Mouse (Mus musculus) forebrain, embryonic 13.5 days (tissue): ENCODE results near the gene S100a7a. TPM values are rescaled to one million over a fixed set of nuclear protein-coding genes. Genes with fewer than 3 reads are reported as not detected.

Experiments
- ATAC-seq: fragments of 200-750 bp; cut with Nextera tagmentation; 2 replicates; pipeline ENCODE4 v1.8.0; 2017
- H3K27ac ChIP-seq: fragments of 300-500 bp; sonication (generic); 2 replicates; pipeline ENCODE4 v1.5.1; 2015; ENCODE audit warnings: inconsistent platforms, mild to moderate bottlenecking, moderate library complexity
- H3K27me3 ChIP-seq: fragments of 300-500 bp; sonication (generic); 2 replicates; pipeline ENCODE4 v1.6.1; 2015; ENCODE audit warnings: mild to moderate bottlenecking, inconsistent platforms
- H3K36me3 ChIP-seq: fragments of 300-500 bp; sonication (generic); 2 replicates; pipeline ENCODE4 v1.6.1; 2015; ENCODE audit warnings: mild to moderate bottlenecking, inconsistent platforms; ENCODE audit not compliant: poor library complexity, severe bottlenecking
- H3K4me1 ChIP-seq: fragments of 300-500 bp; sonication (generic); 2 replicates; pipeline ENCODE4 v1.6.1; 2015; ENCODE audit warnings: inconsistent platforms
- H3K4me2 ChIP-seq: fragments of 300-500 bp; sonication (generic); 2 replicates; pipeline ENCODE4 v1.6.1; 2015; ENCODE audit warnings: inconsistent platforms, mild to moderate bottlenecking, moderate library complexity
- H3K4me3 ChIP-seq: fragments of 300-500 bp; sonication (generic); 2 replicates; pipeline ENCODE4 v1.5.1; 2015; ENCODE audit warnings: mild to moderate bottlenecking, inconsistent platforms
- H3K9ac ChIP-seq: fragments of 300-500 bp; sonication (generic); 2 replicates; pipeline ENCODE4 v1.6.1; 2015; ENCODE audit warnings: mild to moderate bottlenecking, inconsistent platforms
- H3K9me3 ChIP-seq: fragments of 300-500 bp; sonication (generic); replicated peaks from 2 replicates; pipeline ENCODE4 v1.6.1; 2016; ENCODE audit warnings: inconsistent platforms
- WGBS: fragments of 180-500 bp; shearing (Covaris S2); methylation state at CpG from one replicate; pipeline ENCODE4 v1.1.7; 2015; 5-methylcytosine and 5-hydroxymethylcytosine counted together
- polyA plus RNA-seq: library from polyadenylated mRNA; unstranded; fragments of >200 nt; fragmentation: Nextera tagmentation; extraction: Ambion mirVana; gene quantifications from 2 replicates; pipeline ENCODE4 v1.2.1, GENCODE M21; 2015

Gene S100a7a
- polyA plus RNA-seq = 0.26 TPM in 1 of 2 replicates, not detected in the other

- Histone ChIP-seq H3K36me3 (no peaks in the 10 kb centered on the region), H3K9me3 (no peaks in the 10 kb centered on the region), H3K27ac (no peak within 1 kb of the TSS), H3K9ac (no peak within 1 kb of the TSS), H3K4me2 (no peak within 1 kb of the TSS), H3K4me1 (no peaks in the 10 kb centered on the region), H3K27me3 (peaks cover 7% of the 10 kb centered on the region; the same call in 1 of the 2 replicates), H3K4me3 (no peak within 1 kb of the TSS)
- no peak for ATAC-seq
These were observed at the start of gene S100a7a for GRCm38 (mm10) chr3:90653717-90654116. Gene S100a7a, plus strand, starts transcription at chr3:90654017.

DNA sequence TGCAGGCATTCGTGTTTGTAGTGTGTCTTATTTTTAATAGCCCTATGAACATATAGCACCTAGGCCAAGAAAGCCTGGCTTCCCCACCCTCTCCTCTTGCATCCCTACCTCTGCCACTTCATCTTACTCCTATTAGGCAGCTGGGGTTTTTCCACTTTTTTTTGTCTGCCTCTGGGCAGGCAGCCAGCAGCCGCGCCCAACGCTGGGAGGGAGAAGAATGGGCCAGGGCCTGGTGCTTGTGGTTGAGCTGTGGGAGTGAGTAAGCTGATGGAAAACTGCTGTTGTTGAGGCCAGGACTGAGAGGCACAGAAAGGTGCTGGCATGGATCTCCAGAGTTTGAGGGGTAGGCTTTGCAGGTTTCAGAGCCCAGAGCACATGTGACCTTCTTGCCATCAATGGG is 49.4 kb upstream of the S100a7a start:
- no peaks in the 10 kb centered on the region for H3K9me3 ChIP-seq
- H3K36me3 ChIP-seq = no peaks in the 10 kb centered on the region
- H3K4me3 ChIP-seq = no peak overlapping the region
- H3K9ac ChIP-seq = no peak overlapping the region
- H3K4me2 ChIP-seq = no peak overlapping the region
- H3K4me1 ChIP-seq = peaks cover 12% of the 10 kb centered on the region
- 15% methylated on average over 4 of the region's 4 CpGs for WGBS
- peak overlapping the region; percentile 51 for H3K27ac ChIP-seq
- ATAC-seq = peak; percentile 80
- H3K27me3 ChIP-seq = no peaks in the 10 kb centered on the region; the same call in 1 of the 2 replicates

DNA sequence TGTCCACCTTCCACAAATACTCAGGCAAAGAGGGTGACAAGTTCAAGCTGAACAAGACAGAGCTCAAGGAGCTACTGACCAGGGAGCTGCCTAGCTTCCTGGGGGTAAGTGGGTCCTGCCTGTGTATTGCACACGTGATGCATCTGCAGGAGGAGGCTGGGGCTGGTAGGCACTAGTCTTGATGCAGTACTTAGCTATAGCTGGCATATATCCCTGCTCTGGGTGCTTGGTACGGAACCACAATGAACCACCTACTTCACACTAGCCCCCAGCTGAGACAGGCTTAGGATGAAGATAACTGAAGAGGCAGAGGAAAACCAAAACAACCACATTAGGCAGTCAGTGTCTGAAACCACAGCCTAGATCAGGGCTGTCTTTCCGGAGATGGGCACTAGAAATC is 48.8 kb upstream of the S100a7a start:
- Histone ChIP-seq H3K4me3 (no peak overlapping the region), H3K27ac (peak overlapping the region; percentile 49; the same call in 1 of the 2 replicates), H3K36me3 (no peaks in the 10 kb centered on the region), H3K9ac (no peak overlapping the region), H3K27me3 (no peaks in the 10 kb centered on the region; the same call in 1 of the 2 replicates), H3K4me2 (no peak overlapping the region), H3K4me1 (peaks cover 12% of the 10 kb centered on the region), H3K9me3 (no peaks in the 10 kb centered on the region)
- WGBS = 83% methylated on average over 3 of the region's 3 CpGs
- no peak for ATAC-seq

DNA sequence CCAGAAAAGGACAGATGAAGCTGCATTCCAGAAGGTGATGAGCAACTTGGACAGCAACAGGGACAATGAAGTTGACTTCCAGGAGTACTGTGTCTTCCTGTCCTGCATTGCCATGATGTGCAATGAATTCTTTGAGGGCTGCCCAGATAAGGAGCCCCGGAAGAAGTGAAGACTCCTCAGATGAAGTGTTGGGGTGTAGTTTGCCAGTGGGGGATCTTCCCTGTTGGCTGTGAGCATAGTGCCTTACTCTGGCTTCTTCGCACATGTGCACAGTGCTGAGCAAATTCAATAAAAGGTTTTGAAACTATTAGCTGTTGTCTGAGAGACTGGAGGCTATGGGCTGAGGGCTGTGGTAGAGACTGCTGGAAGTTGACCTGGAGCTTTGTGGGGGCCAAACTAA is 48.1 kb upstream of the S100a7a start:
- H3K4me3 ChIP-seq = no peak overlapping the region
- H3K9ac ChIP-seq = no peak overlapping the region
- H3K27ac ChIP-seq = no peak overlapping the region
- H3K27me3 ChIP-seq = no peaks in the 10 kb centered on the region; the same call in 1 of the 2 replicates
- H3K4me1 ChIP-seq = peaks cover 12% of the 10 kb centered on the region
- ATAC-seq = no peak
- no peaks in the 10 kb centered on the region for H3K9me3 ChIP-seq
- WGBS = 93% methylated on average over 2 of the region's 2 CpGs
- no peak overlapping the region for H3K4me2 ChIP-seq
- no peaks in the 10 kb centered on the region for H3K36me3 ChIP-seq

DNA sequence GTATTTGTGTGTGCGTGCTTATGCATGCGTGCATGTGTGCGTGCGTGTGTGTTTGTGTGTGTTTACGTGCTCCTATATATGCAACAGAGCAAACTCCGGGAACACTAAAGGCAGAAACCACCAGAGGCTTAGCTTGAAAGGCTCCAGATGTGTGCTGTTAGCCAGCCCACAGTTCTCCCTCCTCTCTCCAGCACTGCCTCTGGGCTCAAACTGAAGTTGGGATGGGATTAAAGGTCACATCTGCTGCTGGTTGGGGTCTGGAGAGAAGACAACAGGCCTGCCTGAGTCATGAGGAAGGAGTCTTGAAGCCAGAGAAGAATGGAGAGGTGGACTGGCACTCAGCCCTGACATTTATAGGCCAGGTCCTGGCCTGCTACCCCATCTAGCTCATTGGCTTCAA is 47.6 kb upstream of the S100a7a start:
- Histone ChIP-seq H3K27ac (no peak overlapping the region), H3K27me3 (no peaks in the 10 kb centered on the region; the same call in 1 of the 2 replicates), H3K4me1 (peaks cover 12% of the 10 kb centered on the region), H3K4me2 (no peak overlapping the region), H3K9ac (no peak overlapping the region), H3K36me3 (no peaks in the 10 kb centered on the region), H3K9me3 (no peaks in the 10 kb centered on the region), H3K4me3 (no peak overlapping the region)
- no peak for ATAC-seq
- WGBS = 92% methylated on average over 6 of the region's 6 CpGs

GRCm38 (mm10) chr3:90607361-90607760 is 46.5 kb upstream of the S100a7a start:
- Histone ChIP-seq H3K36me3 (no peaks in the 10 kb centered on the region), H3K9ac (no peak overlapping the region), H3K27ac (no peak overlapping the region), H3K4me3 (no peak overlapping the region), H3K4me2 (no peak overlapping the region), H3K9me3 (no peaks in the 10 kb centered on the region), H3K4me1 (peaks cover 12% of the 10 kb centered on the region), H3K27me3 (no peaks in the 10 kb centered on the region; the same call in 1 of the 2 replicates)
- 87% methylated on average over 3 of the region's 3 CpGs for WGBS
- ATAC-seq = no peak

DNA sequence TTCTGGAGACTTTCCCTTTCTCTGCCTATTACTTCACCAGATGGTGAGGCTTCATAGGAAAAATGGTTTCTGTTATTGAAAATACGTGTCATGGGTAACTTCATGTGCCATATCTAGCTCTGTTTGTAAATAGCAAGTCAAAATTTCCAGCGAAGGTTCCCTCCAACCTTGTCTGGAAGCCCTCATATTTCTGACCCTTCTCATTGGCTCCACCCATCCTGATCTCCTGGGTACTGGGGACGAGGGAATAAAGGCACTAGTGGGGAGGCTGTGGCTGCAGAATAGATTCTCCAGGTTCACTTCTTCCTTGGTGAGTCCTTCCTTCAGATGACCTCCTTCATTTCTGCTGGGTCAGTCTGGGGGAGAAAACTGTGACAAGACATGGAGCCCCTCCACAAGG is 45.6 kb upstream of the S100a7a start, which contains the start of gene S100a5:
TSS of gene S100a5 (plus strand) at position 301 of the 400 bp plus-strand sequence.
- Histone ChIP-seq H3K4me3 (no peak within 1 kb of the TSS), H3K9me3 (no peaks in the 10 kb centered on the region), H3K9ac (no peak within 1 kb of the TSS), H3K27me3 (peaks cover 1% of the 10 kb centered on the region; the same call in 1 of the 2 replicates), H3K27ac (no peak within 1 kb of the TSS), H3K4me1 (peaks cover 16% of the 10 kb centered on the region), H3K36me3 (no peaks in the 10 kb centered on the region), H3K4me2 (no peak within 1 kb of the TSS)
- no peak for ATAC-seq
- 63% methylated on average over 3 of the region's 3 CpGs for WGBS

DNA sequence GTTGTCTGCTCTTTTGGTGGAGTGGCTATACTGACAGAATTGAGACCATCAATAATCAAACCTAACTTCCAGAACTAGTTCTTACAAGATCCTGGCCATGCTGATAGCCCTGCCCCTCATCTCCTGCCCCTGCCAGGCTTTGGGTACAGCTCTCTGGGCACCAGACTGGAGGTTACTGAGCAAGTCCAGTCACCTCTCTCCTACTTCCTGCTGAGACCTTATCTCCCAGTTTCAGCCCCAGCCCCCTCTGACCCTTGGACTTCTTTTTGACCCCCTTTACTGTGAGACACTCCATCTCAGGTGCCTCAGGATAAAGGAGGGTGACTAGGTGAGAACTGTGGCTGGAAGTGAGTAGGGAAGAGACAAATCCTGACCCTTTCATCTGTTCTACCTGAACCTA is 44.7 kb upstream of the S100a7a start:
- Histone ChIP-seq H3K4me1 (peaks cover 16% of the 10 kb centered on the region), H3K36me3 (no peaks in the 10 kb centered on the region), H3K27ac (no peak overlapping the region), H3K9ac (no peak overlapping the region), H3K4me3 (no peak overlapping the region), H3K4me2 (no peak overlapping the region), H3K9me3 (no peaks in the 10 kb centered on the region), H3K27me3 (peaks cover 7% of the 10 kb centered on the region; the same call in 1 of the 2 replicates)
- ATAC-seq = no peak

DNA sequence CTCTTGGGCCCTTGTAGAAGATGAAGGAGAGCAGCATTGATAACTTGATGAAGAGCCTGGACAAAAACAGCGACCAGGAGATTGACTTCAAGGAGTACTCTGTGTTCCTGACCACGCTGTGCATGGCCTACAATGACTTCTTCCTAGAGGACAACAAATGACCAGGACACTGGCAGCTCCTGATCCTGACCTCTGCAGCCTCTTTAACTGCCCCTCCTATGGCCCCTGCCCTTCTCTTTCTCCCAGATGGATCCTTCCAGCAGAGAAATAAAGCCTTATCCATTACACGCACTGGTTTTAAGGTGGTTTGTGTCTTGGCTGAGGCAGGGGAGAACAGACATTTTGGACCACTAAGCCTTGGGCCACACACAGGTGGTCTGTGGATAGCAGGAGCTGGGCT is 42.3 kb upstream of the S100a7a start:
- no peaks in the 10 kb centered on the region for H3K36me3 ChIP-seq
- H3K27ac ChIP-seq = no peak overlapping the region
- no peak overlapping the region for H3K9ac ChIP-seq
- no peaks in the 10 kb centered on the region for H3K9me3 ChIP-seq
- H3K4me1 ChIP-seq = peaks cover 6% of the 10 kb centered on the region; the same call in 1 of the 2 replicates
- H3K4me3 ChIP-seq = no peak overlapping the region
- H3K27me3 ChIP-seq = peaks cover 7% of the 10 kb centered on the region; the same call in 1 of the 2 replicates
- ATAC-seq = no peak
- 90% methylated on average over 3 of the region's 3 CpGs for WGBS
- no peak overlapping the region for H3K4me2 ChIP-seq

DNA sequence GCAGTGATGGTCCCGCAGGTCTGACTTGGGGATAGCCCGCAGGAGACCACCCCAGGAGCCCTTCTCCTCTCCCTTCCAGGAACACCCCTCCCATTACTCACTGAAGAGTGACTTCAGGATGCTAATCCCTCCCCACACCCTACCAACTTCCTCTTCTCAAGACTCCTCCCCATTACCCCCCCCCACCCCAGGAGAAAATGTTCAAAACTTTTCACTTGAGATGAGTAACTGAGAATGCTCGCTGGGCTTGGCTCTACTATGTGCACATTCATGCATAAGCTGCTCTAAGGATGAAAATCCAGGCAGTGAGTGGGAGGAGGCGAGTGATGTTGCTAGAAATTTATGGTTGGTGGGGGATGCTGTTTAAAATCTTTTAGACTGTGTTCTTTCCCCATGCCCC is 41.8 kb upstream of the S100a7a start:
- H3K36me3 ChIP-seq = no peaks in the 10 kb centered on the region
- H3K4me2 ChIP-seq = no peak overlapping the region
- WGBS = 68% methylated on average over 4 of the region's 4 CpGs
- H3K4me1 ChIP-seq = peaks cover 6% of the 10 kb centered on the region; the same call in 1 of the 2 replicates
- H3K9ac ChIP-seq = no peak overlapping the region
- no peak overlapping the region for H3K27ac ChIP-seq
- no peaks in the 10 kb centered on the region for H3K9me3 ChIP-seq
- ATAC-seq = no peak
- H3K4me3 ChIP-seq = no peak overlapping the region
- H3K27me3 ChIP-seq = peaks cover 7% of the 10 kb centered on the region; the same call in 1 of the 2 replicates

- WGBS = under 1% methylated on average over 23 of the region's 23 CpGs
These were observed 41.0 kb upstream of the S100a7a start, which contains the start of gene S100a6 for GRCm38 (mm10) chr3:90612728-90613291. Gene S100a6, plus strand, starts transcription at chr3:90612882.

DNA sequence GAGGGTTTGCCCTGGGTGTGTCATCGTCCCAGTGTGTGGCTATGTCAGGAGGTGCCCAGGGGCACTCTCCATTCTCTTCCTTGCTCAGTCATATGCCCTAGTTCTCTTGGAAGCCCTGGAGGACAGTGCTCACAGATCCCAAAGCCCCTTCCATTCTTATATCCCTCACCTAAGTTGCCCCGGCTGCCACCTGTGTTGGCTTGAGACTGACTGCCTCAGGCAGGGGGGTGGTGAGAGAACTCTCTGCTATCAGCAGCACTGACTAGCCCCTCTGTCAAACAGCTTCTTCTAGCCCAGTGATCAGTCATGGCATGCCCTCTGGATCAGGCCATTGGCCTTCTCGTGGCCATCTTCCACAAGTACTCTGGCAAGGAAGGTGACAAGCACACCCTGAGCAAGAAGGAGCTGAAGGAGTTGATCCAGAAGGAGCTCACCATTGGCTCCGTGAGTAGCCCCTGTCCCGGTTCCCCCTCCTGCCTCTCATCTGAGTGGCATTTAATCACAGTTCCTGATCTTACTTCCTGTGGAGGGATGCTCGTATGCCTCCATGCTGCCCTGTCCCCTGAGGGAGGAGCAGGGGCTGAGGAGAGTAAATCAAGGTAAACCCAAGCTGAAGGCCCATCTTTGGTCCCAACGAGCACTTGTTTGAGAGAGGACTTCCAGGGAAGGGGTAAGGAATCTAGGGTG is 40.2 kb upstream of the S100a7a start:
- Histone ChIP-seq H3K9ac (no peak overlapping the region), H3K4me3 (peak overlapping the region; percentile 30; the same call in 1 of the 2 replicates), H3K36me3 (no peaks in the 10 kb centered on the region), H3K4me1 (peaks cover 6% of the 10 kb centered on the region; the same call in 1 of the 2 replicates), H3K27me3 (0 out of 2 replicates have a peak, but pooled peaks cover 7% of the 10 kb centered on the region), H3K9me3 (no peaks in the 10 kb centered on the region), H3K4me2 (peak overlapping the region; percentile 62), H3K27ac (no peak overlapping the region)
- WGBS = 73% methylated on average over 7 of the region's 7 CpGs
- ATAC-seq = no peak

More at GRCm38 (mm10) chr3:90612728-90613291, 41.0 kb upstream of the S100a7a start, which contains the start of gene S100a6:
- Histone ChIP-seq H3K27ac (no peak within 1 kb of the TSS), H3K4me3 (peak within 1 kb of the TSS; percentile 30), H3K4me1 (peaks cover 6% of the 10 kb centered on the region; the same call in 1 of the 2 replicates), H3K36me3 (no peaks in the 10 kb centered on the region), H3K9ac (peak within 1 kb of the TSS; percentile 31; the same call in 1 of the 2 replicates), H3K27me3 (peaks cover 7% of the 10 kb centered on the region; the same call in 1 of the 2 replicates), H3K4me2 (peak within 1 kb of the TSS; percentile 62), H3K9me3 (no peaks in the 10 kb centered on the region)
- ATAC-seq = peak; percentile 79
